Mouse (Mus musculus): Measurements from ENCODE around the gene Esrrg.

DNA sequence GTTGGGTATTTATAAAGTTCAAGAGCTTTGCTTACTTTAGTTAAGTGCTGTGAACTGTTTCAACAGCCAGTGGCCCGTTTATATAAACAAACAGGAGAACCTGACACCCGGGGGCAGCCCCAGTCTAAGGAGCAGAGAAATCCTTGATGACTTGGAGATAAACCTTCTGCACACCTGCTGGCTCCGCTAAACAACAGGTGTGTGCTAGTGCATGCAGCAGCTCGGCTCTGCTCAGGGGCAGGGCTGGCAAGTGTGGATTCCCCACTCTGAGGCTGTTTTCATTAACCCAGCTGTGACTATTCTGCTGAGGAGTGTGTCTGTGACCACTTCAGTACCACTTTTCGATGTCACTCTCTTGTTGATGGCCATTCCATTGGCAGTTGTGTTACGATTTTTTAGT is 292.2 kb downstream of the Esrrg start:
- TF ChIP-seq MXI1 (IDR thresholded peaks at IDR 0.05; ENCODE audit: low read depth, low read length) (no peak), MAZ (IDR thresholded peaks at IDR 0.05; ENCODE audit: low read depth, low read length) (no peak), RAD21 (IDR thresholded peaks at IDR 0.05; ENCODE audit: low read depth, low read length) (no peak), CTCF (conservative IDR thresholded peaks at IDR 0.05 in 1 of 2, IDR thresholded peaks at IDR 0.05 in 1 of 2; ENCODE audit: low read depth in 2 of 2, low read length in 2 of 2) (no peak), GABPA (IDR thresholded peaks at IDR 0.05; ENCODE audit: insufficient replicate concordance, low read depth, low read length) (no peak)
